Mouse (Mus musculus) MEL (cell line): ENCODE results near the gene Akap13.

Experiments used
- CHD2 ChIP-seq: IDR thresholded peaks from 2 replicates; pipeline ENCODE4 v1.6.1; 2011; ENCODE audit warnings: low read length, improper control_type of control experiment
- CTCF ChIP-seq, 3 experiments: IDR thresholded peaks in 2 of 3; conservative IDR thresholded peaks in 1 of 3; 2 replicates each; pipeline ENCODE4 v1.5.1; 2011 to 2012; ENCODE audit warnings: low read length in 3 of 3, low read depth in 2 of 3, mild to moderate bottlenecking in 2 of 3, improper control_type of control experiment in 1 of 3, inconsistent platforms in 1 of 3, mixed read lengths in 1 of 3, moderate library complexity in 1 of 3; ENCODE audit not compliant: control insufficient read depth in 1 of 3, insufficient read depth in 1 of 3, poor library complexity in 1 of 3, severe bottlenecking in 1 of 3
- E2F4 ChIP-seq: IDR thresholded peaks from 2 replicates; pipeline ENCODE4 v1.6.1; 2011; ENCODE audit warnings: low read depth, low read length, improper control_type of control experiment, borderline replicate concordance
- EP300 ChIP-seq, 2 experiments: IDR thresholded peaks; 2 replicates each; pipeline ENCODE4 v1.6.1; 2011; ENCODE audit warnings: improper control_type of control experiment in 2 of 2, low read length in 2 of 2, low read depth in 1 of 2, mild to moderate bottlenecking in 1 of 2
- KAT2A ChIP-seq: conservative IDR thresholded peaks from 2 replicates; pipeline ENCODE4 v1.6.1; 2012; ENCODE audit warnings: low read depth, low read length, improper control_type of control experiment, inconsistent platforms
- POLR2A ChIP-seq, 2 experiments: IDR thresholded peaks; 2 replicates each; pipeline ENCODE4 v1.6.1; 2011 to 2012; ENCODE audit warnings: low read length in 2 of 2, mild to moderate bottlenecking in 2 of 2, control low read depth in 1 of 2, improper control_type of control experiment in 1 of 2, low read depth in 1 of 2, moderate library complexity in 1 of 2; ENCODE audit not compliant: control insufficient read depth in 1 of 2, insufficient read depth in 1 of 2, poor library complexity in 1 of 2
- TBP ChIP-seq: IDR thresholded peaks from 2 replicates; pipeline ENCODE4 v1.8.0; 2011; ENCODE audit warnings: low read depth, low read length, improper control_type of control experiment
- USF2 ChIP-seq, 2 experiments: IDR thresholded peaks; 2 replicates each; pipeline ENCODE4 v1.6.1; 2011 to 2012; ENCODE audit warnings: improper control_type of control experiment in 2 of 2, low read length in 2 of 2, borderline replicate concordance in 1 of 2, inconsistent platforms in 1 of 2, low read depth in 1 of 2, mild to moderate bottlenecking in 1 of 2; ENCODE audit not compliant: insufficient read depth in 1 of 2

- TF ChIP-seq CTCF (IDR thresholded peaks at IDR 0.05 in 2 of 3, conservative IDR thresholded peaks at IDR 0.05 in 1 of 3; ENCODE audit: control insufficient read depth in 1 of 3, insufficient read depth in 1 of 3, low read depth in 2 of 3, low read length in 3 of 3, poor library complexity in 1 of 3, severe bottlenecking in 1 of 3) (no peak), E2F4 (no peak), POLR2A (IDR thresholded peaks at IDR 0.05; ENCODE audit: control insufficient read depth in 1 of 2, insufficient read depth in 1 of 2, low read depth in 1 of 2, low read length in 2 of 2, poor library complexity in 1 of 2) (no peak), EP300 (IDR thresholded peaks at IDR 0.05; ENCODE audit: low read depth in 1 of 2, low read length in 2 of 2) (peak; percentile 74 to 80), TBP (no peak), USF2 (IDR thresholded peaks at IDR 0.05; ENCODE audit: borderline replicate concordance in 1 of 2, insufficient read depth in 1 of 2, low read depth in 1 of 2, low read length in 2 of 2) (no peak), KAT2A (no peak), CHD2 (no peak)
Measured at GRCm38 (mm10) chr7:75751161-75751803, 295.9 kb downstream of the Akap13 start.
